Mouse (Mus musculus) hindlimb bud, embryonic 11.5 days (tissue): ENCODE measurements at regions not wholly inside any gene's neighbourhood (a gene's known extent, or its start where the extent isn't known, plus 50 kb on each side); places are given as distances from the start of the nearest gene placed in this dataset.
A peak's percentile ranks its signal among the peaks of the same experiment; 100 is the strongest.

Experiments used
- DNase-seq: peaks from one replicate; pipeline ENCODE4 v3.0.0-alpha.2; 2012; ENCODE audit warnings: low read depth, low spot score; ENCODE audit errors: extremely low spot score

DNA sequence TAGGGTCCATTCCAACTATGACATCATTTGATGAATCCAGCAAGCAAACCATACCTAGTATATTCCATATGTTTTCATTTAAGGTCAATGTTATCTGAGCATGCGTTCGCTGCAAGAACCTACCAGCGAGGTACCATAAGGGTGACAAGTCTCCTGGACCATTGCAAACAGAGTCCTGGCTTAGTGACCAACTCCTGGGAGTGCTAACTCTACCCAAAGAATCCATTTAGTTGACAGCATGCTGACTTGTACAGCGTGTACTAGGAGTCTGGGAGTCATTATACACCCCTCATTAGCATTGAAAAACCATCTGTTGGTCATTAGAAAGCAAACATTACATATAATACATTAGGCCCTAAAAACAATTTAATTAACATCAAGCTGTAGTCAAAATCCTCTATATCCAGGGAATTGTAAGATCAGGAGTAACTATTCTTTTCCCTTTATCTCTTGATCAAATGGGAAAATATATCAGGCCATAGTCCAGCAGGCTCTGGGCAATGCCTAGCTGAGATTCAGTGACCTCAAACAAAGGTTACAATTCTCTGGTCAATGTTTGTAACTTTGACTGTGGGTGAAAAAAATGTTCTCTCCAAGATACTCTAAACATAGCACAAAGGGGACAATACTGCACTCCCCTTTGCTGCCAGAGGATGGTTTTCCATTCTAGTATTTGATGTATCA is 255.9 kb upstream of the Ldb2 start:
- peak; percentile 63 for DNase-seq

DNA sequence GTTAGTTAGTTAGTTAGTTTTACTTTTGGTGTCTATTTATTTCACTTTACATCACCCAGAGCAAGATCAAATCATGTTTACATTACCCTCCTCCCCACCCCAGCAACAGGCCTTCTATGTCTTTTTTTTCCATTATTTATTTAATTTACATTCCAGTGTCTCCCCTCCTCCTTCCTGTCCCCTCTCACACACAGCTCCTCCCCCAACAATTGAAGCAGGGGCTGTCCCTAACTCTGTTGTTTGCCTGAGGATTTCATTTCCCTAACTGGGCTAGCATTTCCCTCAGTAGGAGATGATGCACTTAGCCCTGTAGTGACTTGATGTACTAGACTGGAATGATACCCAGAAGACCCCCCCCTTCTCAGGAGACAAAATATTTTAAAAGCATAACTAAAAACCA is 249.9 kb upstream of the Ldb2 start:
- no peak for DNase-seq

DNA sequence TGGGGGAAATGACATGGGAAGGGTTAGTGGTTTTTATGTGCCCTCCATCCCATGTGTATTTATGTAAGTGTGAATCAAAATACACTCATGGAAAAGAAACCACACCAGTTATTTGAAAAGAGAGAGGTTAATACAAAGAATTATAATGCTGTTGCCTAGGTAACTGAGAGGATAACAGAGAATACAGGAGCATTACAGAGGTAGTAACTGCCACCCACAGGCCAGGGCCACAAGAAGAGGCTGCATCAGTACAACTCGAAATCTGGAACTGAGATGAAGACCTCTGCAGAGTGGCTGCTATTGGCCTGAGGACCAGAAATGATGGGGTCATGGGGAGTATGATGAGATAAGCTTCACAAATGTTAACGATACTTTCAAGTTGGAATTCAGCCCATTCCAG is 243.4 kb upstream of the Ldb2 start:
- no peak for DNase-seq

DNA sequence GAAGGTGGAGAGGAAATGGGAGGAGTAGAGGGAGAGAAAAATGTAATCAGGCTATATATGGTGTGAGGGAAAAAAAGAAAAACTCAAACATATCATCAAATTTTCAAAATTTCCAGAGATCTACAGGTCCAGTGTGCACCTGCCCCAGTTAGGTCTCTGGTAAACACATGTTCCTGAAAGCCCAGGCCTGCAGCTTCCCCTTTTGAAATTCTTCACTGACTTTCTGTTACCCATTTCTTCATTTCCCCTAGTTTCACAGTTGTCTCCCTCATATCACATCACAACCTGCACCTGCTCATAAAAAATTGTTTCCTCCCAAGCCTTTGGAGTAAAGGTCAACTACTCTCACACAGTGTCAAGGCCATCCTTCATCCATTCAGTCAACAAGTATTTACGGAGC is 236.9 kb upstream of the Ldb2 start:
- DNase-seq: no peak

DNA sequence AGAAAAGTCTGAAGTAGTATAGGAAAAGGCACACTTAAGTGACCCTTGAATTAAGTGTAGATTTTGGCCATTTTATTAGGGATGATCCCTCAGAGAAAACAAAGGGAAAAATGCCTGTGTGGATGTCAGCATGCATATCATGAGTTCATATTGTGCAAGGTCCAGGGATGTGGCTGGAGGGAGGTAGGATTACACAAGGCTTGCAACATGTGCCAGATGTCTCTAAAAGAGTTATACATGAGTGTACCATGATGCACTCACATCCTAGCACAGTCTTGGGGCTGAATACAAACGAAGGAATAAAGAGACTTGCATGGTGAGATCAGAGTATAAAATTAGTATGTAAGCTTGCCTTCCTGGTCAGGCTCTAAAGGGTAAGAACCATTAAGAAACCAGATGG is 233.7 kb upstream of the Ldb2 start:
- DNase-seq: no peak

DNA sequence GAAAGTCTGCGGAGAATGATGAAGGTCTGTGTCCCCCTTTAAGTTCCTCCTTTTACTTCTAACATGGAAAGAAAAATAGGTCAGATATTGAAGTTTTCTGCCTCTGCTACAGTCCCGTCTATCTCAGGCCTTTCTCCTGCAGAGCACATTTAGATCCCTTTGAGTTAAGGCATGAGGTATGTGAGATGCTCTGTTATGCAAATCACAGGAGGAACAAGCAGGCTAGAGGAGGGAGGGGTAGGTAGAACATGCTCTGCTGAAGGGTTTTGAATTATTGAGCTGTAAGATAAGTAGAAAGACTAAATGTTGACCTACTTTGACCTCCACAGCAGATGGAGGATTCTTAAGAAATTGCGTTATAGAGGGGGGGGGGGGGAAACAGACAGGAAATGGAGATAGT is 228.4 kb upstream of the Ldb2 start:
- DNase-seq: no peak

DNA sequence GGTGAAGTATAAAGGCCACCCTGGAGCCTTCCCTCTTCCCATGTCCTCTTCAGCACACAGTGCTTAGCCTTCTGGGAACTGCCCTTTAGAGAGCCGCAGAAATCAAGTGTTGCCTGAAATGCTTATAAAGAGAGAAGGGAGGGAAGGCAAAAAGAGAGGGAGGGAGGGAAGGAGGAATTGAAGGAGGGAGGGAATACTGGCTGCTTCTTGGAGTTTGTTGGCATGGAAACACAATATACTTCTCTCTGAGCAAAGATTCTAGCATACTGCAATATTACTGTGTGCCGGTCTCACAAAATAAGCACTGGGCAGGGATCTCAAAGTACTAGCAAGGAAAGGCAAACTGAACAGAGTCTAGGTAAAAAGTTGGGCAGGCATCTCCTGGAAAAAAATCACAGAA is 225.9 kb upstream of the Ldb2 start:
- DNase-seq: no peak

DNA sequence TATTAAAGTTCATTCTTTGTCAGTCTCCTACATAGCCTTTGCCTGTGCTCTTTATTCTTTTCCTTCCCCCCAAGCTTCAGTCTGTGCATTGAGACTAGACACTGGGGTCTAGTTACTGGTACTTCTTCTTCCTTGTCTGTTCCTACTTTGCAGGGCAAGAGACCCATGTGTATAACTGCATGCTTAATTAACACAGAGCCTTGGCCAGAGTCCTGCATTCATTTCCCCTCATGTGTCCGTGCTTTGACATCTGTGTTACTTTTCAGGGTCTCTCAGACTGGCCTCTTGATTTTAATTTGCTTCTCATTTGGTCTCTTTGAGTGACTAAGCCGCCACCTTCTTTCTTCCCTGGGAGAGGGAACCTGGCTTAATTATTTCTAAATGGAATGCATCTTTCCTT is 208.4 kb upstream of the Ldb2 start:
- no peak for DNase-seq

DNA sequence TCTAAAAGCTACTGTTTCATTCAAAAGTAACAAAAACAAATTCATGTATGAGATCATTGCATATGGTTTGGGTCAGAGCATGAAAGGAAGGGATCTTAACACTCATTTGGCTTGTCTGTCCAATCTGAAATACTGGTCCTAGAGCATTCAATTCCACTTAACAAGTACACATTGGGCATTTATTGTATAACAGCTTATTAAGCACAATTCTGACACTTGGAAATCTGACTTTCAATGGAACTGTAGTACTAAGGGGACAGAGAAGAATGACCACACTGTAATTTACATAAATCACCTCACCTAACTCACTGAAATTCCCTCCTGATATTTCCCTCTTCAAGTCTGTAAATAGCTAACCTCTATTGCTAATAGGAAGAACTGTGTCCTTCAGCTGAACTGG is 201.5 kb upstream of the Ldb2 start:
- no peak for DNase-seq

DNA sequence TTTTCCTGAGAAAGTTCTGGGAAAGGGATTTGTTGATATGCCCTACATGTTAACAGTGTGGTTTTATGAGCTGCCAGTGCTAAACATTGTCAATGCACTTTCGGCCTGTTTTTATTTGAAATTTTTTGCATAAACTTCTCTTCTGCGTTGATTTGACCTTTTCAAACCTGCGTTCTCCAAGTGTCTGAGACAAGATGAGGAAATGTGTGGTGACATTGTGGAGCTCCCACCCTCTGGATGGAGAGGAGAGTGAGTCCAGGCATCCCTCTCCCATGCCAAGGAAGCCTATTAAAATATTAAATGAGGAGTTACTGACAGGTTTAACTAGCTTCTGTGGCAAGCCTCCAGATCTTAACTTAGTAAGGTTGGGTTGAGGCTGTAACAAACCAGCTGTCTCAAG is 199.6 kb upstream of the Ldb2 start:
- DNase-seq: no peak

DNA sequence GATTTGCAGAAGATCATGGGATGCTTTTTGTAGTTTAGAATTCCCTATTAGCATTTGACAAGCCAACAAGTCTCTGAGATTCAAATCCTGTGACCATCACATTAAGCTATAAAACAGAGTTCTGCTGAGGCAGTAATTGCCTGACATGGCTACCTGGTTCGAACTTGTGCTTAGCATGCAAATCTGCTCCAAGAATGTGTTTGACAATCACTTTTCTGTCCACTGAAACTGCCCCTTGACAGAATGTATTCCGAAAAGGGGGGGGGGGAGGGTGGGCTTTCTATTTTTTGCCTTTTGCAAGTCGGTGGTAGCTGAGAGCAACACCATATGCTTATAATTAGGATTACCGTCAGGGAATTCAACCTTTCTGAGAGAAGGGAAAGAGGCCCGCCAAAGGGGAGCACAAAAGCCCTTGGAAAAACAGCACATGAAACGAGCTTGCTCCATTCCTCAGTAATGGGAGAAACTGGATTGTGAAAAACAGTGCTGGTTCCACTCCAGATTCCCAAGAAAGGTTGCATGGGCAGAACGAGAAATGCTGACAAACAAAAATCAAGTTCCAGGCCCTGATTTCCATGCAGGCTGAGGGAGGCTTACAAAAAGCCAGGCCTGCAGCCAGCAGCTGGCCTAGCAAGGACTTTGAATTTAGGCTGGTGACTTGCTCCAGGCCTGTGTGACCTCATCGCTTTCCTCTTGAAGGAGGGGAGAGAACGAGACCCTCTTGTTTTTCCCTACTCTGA is 176.1 kb upstream of the Ldb2 start:
- peak; percentile 69 for DNase-seq

DNA sequence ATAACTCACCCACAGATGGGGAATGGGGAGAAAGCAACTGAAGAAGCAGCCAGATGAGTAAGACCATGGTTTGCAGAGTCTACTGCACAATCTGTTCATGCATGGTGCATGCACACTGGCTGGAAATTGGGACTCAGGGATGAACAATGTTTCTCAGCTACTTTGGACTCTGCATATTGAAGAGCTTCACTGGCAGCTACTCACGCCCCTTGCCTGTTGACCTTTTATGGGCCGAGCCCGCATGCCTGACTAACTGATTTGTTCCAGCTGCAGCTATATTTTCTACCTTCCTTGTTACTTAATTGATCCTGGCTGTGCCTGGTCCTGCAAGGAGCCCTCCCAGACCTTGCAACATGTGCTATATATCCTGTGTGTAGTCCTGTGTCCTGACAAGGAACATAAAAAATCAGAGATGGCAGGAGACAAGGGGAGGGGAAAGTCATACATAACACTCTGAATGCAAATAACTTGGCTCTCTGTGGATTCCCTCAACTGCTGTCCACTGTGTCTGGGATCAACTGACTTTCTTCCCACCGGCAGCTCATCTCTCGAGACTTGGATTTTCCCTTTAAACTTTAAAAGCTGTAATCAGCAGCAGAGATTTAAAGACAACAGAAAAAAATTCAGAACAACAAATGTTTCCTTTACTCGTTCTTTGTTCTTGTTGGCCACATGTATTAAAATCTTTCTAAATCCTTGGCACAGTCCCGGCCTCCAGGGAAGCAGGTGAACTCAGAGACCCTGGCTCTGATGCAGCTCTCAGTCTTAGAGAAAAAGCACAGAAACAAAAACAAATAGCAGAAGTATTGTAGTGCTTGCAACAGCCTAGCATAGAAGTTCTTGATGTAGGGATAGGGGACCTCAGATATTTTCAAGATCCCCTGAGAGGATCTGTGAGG is 143.8 kb upstream of the Ldb2 start:
- DNase-seq: peak; percentile 81

DNA sequence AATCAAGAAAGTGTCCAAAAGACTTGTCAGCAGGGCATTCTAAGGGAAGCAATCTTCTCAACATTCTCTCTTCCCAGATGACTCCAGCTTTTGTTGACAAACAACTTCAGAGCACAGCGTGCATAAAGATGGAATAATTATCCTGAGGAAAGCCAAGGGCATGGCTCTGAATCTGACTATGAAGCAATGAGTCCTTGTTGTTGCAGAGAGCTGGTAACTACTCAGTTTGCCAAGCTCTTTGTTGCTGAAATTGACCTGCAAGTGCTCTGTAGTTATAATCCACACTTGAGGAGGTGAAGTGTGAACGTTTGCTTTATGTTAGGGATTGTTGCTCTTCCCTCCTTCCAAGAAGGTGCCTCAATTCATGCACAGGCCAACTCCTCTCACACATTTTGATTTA is 143.1 kb upstream of the Ldb2 start:
- DNase-seq: no peak

DNA sequence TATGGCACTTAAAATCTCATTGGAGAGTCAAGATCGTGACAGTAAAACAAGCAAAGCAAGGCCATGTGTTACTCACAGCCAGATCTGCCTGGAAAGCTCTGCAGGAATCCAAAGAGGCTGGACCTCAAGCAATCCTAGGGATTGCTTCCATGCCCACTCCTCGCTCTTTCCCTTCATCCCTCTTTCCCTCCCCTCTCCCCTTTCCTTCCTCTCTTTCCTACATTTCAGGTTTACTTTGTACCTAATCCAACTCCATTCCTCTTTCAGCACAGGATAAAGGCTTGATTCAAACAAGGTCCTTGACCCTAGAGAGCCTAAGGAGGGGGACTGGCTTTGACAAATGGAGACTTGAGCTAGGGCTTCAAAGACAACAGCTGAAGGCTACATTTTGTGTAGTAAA is 126.0 kb upstream of the Ldb2 start:
- DNase-seq: no peak

DNA sequence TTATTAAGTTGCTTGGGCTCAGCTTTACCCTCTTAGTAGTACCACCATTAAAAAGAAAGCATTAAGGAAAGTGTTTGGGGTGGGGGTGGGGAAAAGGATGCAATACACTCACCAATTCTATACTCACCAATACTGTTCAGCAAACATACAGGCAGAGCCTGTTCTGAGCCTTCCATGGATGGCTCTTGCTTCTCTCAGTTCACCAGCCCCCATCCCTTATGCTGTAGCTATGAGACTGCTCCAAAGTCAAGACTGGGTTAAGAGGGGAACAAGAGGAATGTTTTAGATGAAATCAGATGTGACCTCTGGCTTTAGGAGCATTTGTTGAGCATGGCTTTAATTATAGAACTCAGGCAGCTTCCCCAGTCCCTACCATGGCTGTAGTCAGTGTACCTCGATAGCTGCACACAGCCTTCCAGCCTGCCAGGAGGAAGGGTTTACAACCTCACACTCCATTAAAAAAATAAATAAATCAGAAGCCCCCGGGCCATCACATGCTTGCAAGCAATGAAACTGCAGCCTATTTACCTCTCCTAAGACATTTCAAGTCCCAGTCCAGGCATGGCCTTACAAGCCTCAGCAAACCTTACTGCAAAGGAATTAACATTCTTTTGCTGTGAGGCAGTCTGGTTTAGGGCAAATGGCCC is 122.8 kb upstream of the Ldb2 start:
- peak; percentile 97 for DNase-seq

DNA sequence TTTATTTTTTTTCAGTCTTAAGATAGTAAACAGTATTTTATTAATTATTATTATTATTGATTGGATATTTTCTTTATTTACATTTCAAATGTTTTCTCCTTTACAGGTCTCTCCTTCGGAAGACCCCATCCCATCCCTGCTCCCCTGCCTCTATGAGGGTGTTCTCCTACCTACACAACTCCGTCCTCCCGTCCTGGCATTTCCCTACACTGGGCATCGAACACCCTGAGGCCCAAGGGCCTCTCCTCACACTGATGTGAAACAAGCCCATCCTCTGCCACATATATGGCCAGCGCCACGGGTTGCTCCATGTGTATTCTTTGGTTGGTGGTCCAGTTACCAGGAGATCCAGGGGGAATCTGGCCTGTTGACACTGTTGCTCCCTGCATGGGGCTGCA is 118.3 kb upstream of the Ldb2 start:
- no peak for DNase-seq

DNA sequence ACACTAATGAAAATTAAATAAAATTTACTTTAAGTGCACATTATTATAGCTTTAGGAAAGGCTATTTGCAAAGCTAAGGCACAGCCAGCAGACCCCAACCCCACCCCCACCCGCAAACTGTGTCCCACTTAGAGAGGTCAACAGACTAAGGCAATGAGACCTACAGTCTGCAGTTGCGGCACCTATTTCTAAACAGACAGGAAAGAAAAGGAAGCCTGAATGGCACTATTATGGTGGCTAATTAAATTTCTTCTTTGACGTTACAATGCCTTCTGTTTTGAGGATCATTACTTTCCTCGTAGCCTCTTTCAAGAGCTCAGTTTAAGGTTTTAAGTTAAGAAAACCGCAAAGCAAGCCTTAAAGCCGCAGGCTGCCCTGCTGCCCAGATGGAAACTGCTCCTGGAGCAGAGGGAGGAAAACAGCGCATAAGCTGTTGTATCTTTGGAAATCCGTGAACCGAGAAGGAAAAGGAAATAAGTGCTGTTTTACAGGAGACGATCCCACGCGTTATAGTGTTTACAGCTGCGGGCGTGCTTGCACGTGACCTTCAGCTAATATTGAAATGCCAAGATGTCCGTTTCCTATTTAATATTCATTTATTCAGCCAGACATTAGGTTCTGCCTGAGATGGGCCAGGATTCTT is 117.8 kb upstream of the Ldb2 start:
- DNase-seq: no peak

DNA sequence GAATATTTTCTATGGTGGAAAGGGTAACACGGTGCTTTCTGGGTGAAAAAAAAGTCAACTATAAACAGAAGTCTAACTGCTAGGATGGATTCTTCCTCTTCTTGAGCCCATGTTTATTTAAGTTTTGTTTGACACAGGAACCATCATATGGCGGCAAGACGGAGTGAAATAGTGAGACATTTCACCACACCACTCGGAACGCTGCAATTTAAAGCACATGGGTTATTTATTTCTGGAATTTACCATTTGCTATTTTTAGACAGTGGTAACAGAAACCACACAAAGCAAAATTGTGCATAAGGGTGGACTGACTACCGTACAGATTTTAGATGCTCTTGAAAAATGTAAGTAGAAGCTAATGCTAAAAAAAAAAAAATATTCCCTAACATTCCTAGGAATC is 103.1 kb upstream of the Ldb2 start:
- no peak for DNase-seq

DNA sequence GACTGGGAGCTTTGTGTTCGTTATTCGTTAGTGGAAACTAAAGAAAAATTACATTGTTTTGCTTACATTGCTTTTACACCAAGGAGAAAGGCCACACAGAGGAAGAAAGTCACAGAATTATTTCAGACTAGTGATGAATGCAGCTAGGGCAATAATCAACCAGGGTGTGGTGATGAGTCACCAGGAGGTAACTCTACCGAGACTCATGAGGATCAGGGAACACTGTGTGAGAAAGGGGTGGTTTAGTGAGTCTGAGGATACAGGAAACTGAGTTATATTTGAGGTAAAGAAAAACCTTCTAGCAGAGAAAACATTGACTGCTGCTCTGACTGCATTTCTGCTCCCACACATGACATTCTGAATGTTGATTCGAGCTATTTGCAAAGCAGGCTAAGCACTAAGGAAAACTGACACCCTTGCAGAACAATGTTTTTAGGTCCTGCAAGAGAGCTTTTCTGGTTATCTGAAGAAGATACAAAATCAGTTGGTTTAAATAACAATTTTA is 87.1 kb upstream of the Ldb2 start:
- no peak for DNase-seq

DNA sequence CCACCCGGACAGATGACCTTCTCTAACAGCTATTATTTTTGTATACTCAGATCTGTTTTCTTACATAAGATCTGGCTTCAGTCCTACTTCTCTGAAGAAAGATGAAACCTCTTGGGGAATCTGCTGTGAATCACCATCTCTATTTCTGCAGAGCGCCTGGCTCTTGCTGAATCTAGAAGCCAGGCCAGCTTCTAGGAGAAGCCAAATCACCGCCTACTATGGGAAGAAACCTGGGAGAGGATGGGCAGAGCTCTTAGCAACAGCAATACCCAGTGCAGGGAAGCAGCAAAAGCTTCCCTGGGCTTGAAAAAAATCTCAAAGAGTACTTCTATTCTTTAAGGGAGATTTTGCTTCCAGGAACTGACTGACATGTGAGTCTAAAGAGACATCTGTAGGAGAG is 77.5 kb upstream of the Ldb2 start:
- DNase-seq: no peak

DNA sequence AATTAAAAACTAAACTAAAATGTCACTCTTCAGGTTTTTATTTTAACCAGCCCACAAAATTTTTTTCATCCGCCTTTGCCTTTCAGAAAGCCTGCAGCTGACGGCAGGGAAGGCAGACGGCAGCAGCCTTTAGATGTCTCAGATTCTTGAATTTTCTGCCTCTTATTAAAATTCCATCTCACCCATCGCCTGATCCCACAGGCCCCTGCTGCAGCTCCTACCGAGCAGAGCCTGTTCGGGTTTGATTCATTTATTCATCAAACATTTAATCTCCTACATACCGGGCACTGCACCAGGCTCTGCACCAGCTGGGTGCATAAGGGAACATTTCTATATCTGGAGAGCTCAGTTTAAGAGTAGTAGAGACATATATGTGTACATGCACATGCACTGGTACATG is 72.8 kb upstream of the Ldb2 start:
- no peak for DNase-seq
